In the genomic region with DNA sequence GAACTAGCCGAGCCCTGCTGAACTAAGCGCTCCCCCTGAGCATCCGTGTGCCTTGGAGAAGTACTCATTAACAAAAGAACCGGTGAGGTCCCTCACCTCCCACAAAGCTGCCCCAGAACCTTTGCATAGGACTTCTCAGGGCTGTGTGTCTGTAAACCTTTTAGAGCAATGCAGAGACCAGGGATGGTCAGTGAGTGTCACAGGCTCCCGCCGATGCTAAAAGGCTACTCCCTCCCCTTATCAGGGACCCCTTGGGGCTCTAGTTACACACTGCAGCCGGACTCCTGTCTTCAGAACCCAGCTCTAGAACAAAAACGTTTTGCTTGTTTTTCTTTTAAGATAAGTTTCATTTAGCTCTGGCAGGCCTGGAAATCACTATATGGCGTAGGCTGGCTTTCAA, we compare ENCODE assay signal across 8 mouse cellular contexts. TPM values are rescaled to one million over a fixed set of nuclear protein-coding genes. Genes with fewer than 3 reads are reported as not detected.
A peak's percentile ranks its signal among the peaks of the same experiment; 100 is the strongest.
DNase-seq lines count a peak whose midpoint lies in the region; ATAC-seq and TF ChIP-seq lines count a peak whose summit lies in the region.

No protein-coding gene starts in this region.

- peak overlapping the region; percentile 45 for H3K4me3 ChIP-seq in kidney, adult 2 months (ENCODE audit: insufficient read depth, low read depth, low read length)
- peak overlapping the region; percentile 86 for H3K4me3 ChIP-seq in embryonic facial prominence, embryonic 10.5 days
- H3K4me3 ChIP-seq in intestine, embryonic 16.5 days (ENCODE audit: low read length) = peak overlapping the region; percentile 75
- H3K4me3 ChIP-seq in midbrain, postnatal 0 days (ENCODE audit: low read depth, low read length) = peak overlapping the region; percentile 81

- peak overlapping the region; percentile 62 for H3K9ac ChIP-seq in intestine, embryonic 16.5 days (ENCODE audit: low read depth, low read length)
- H3K9ac ChIP-seq in midbrain, postnatal 0 days (replicated peaks; ENCODE audit: low read length, poor library complexity, severe bottlenecking) = no peak overlapping the region

- H3K4me2 ChIP-seq in intestine, embryonic 16.5 days (ENCODE audit: low read depth, low read length) = peak overlapping the region; percentile 55
- H3K4me2 ChIP-seq in midbrain, postnatal 0 days (ENCODE audit: low read depth, low read length, poor library complexity, severe bottlenecking) = peak overlapping the region; percentile 56

- H3K9me3 ChIP-seq in embryonic facial prominence, embryonic 10.5 days = no peaks in the 10 kb centered on the region
- H3K9me3 ChIP-seq in intestine, embryonic 16.5 days (ENCODE audit: control insufficient read depth, low read length) = no peaks in the 10 kb centered on the region
- no peaks in the 10 kb centered on the region for H3K9me3 ChIP-seq in midbrain, postnatal 0 days (ENCODE audit: low read length)

- no peak for TF ChIP-seq POLR2A in kidney, adult 2 months (IDR thresholded peaks at IDR 0.05; ENCODE audit: low read depth, low read length)

- 21% methylated on average over 9 of the region's 9 CpGs for WGBS in kidney, adult 2 months
- WGBS in embryonic facial prominence, embryonic 10.5 days = 17% methylated on average over 9 of the region's 9 CpGs
- WGBS in intestine, embryonic 16.5 days = 18% methylated on average over 9 of the region's 9 CpGs
- WGBS in midbrain, postnatal 0 days = 26% methylated on average over 9 of the region's 9 CpGs

- ATAC-seq in intestine, embryonic 16.5 days = peak; percentile 38
- no peak for ATAC-seq in midbrain, postnatal 0 days (ENCODE audit: low FRiP score)

- H3K36me3 ChIP-seq in kidney, adult 2 months (ENCODE audit: control insufficient read depth, insufficient read depth, low read length) = peaks cover 2% of the 10 kb centered on the region
- peaks cover 29% of the 10 kb centered on the region for H3K36me3 ChIP-seq in embryonic facial prominence, embryonic 10.5 days (replicated peaks)
- peaks cover 14% of the 10 kb centered on the region; the same call in 1 of the 2 replicates for H3K36me3 ChIP-seq in intestine, embryonic 16.5 days (ENCODE audit: control insufficient read depth, insufficient read depth, low read length)
- peaks cover 18% of the 10 kb centered on the region for H3K36me3 ChIP-seq in midbrain, postnatal 0 days (ENCODE audit: insufficient read depth, low read length)

- no peaks in the 10 kb centered on the region for H3K27me3 ChIP-seq in kidney, adult 2 months (replicated peaks; ENCODE audit: control insufficient read depth, insufficient read depth, low read length)
- no peaks in the 10 kb centered on the region for H3K27me3 ChIP-seq in embryonic facial prominence, embryonic 10.5 days (replicated peaks; ENCODE audit: low read depth, poor library complexity, severe bottlenecking)
- H3K27me3 ChIP-seq in intestine, embryonic 16.5 days (replicated peaks; ENCODE audit: control insufficient read depth, insufficient read depth, low read length) = no peaks in the 10 kb centered on the region
- H3K27me3 ChIP-seq in midbrain, postnatal 0 days (ENCODE audit: insufficient read depth, low read length) = no peaks in the 10 kb centered on the region

- no peak for DNase-seq in kidney, adult 2 months
- DNase-seq in kidney, postnatal 25 days = no peak
- no peak for DNase-seq in embryonic facial prominence, embryonic 10.5 days (ENCODE audit: low spot score)
- no peak for DNase-seq in midbrain, postnatal 0 days (ENCODE audit: low spot score)
- DNase-seq in right cerebral cortex, postnatal 14 days = no peak
- DNase-seq in cerebellum, postnatal 10 days = no peak
- no peak for DNase-seq in Muller cell, postnatal 12 days (ENCODE audit: inconsistent ontology term)

- H3K4me1 ChIP-seq in kidney, adult 2 months (ENCODE audit: control insufficient read depth, insufficient read depth, low read length) = peaks cover 8% of the 10 kb centered on the region; the same call in 1 of the 2 replicates
- peaks cover 31% of the 10 kb centered on the region for H3K4me1 ChIP-seq in embryonic facial prominence, embryonic 10.5 days
- peaks cover 9% of the 10 kb centered on the region for H3K4me1 ChIP-seq in intestine, embryonic 16.5 days (ENCODE audit: control insufficient read depth, insufficient read depth, low read length)
- peaks cover 5% of the 10 kb centered on the region; the same call in 1 of the 2 replicates for H3K4me1 ChIP-seq in midbrain, postnatal 0 days (ENCODE audit: insufficient read depth, low read length)

- TF ChIP-seq CTCF in kidney, adult 2 months (conservative IDR thresholded peaks at IDR 0.05; ENCODE audit: insufficient read depth, insufficient read length, low read depth, low read length) = no peak
- no peak for TF ChIP-seq CTCF in midbrain, postnatal 0 days (IDR thresholded peaks at IDR 0.05)

- peak overlapping the region; percentile 18; the same call in 1 of the 2 replicates for H3K27ac ChIP-seq in kidney, adult 2 months (ENCODE audit: insufficient read depth, low read depth, low read length)
- H3K27ac ChIP-seq in embryonic facial prominence, embryonic 10.5 days (replicated peaks) = peak overlapping the region; percentile 45
- H3K27ac ChIP-seq in intestine, embryonic 16.5 days (ENCODE audit: low read length) = no peak overlapping the region; the same call in 1 of the 2 replicates
- no peak overlapping the region for H3K27ac ChIP-seq in midbrain, postnatal 0 days (ENCODE audit: low read depth, low read length)

RNA-seq across cellular contexts. Expression of gene Ndufv1, which starts 0.5 kb away (rescaled TPM):
- polyA plus RNA-seq in kidney, adult 2 months (2012; rRNA removed) = 471 and 532 TPM in 2 replicates
- polyA plus RNA-seq in embryonic facial prominence, embryonic 10.5 days (2016; fragmentation: Nextera tagmentation; extraction: Ambion mirVana) = 211 and 217 TPM in 2 replicates
- 299 and 309 TPM in 2 replicates for polyA plus RNA-seq in intestine, embryonic 16.5 days (2015; fragmentation: Nextera tagmentation; extraction: Ambion mirVana)
- 137 and 237 TPM in 2 replicates for total RNA-seq in midbrain, postnatal 0 days (2014; rRNA removed)
- 271 and 281 TPM in 2 replicates for polyA plus RNA-seq in midbrain, postnatal 0 days (2015; fragmentation: Nextera tagmentation; extraction: Ambion mirVana)

RNA-seq across cellular contexts. Expression of gene Doc2g, which starts 10.0 kb away (rescaled TPM):
- polyA plus RNA-seq in kidney, adult 2 months (2012; rRNA removed) = 5.1 and 5.5 TPM in 2 replicates
- polyA plus RNA-seq in embryonic facial prominence, embryonic 10.5 days (2016; fragmentation: Nextera tagmentation; extraction: Ambion mirVana) = 4.7 and 5.7 TPM in 2 replicates
- polyA plus RNA-seq in intestine, embryonic 16.5 days (2015; fragmentation: Nextera tagmentation; extraction: Ambion mirVana) = 2.4 and 3.4 TPM in 2 replicates
- total RNA-seq in midbrain, postnatal 0 days (2014; rRNA removed) = 8.8 and 13.4 TPM in 2 replicates
- 5.4 and 5.5 TPM in 2 replicates for polyA plus RNA-seq in midbrain, postnatal 0 days (2015; fragmentation: Nextera tagmentation; extraction: Ambion mirVana)

RNA-seq across cellular contexts. Expression of gene Gm49405, which starts 12.6 kb away (rescaled TPM):
- 1.2 and 1.7 TPM in 2 replicates for polyA plus RNA-seq in kidney, adult 2 months (2012; rRNA removed)
- 4.5 and 4.6 TPM in 2 replicates for polyA plus RNA-seq in embryonic facial prominence, embryonic 10.5 days (2016; fragmentation: Nextera tagmentation; extraction: Ambion mirVana)
- polyA plus RNA-seq in intestine, embryonic 16.5 days (2015; fragmentation: Nextera tagmentation; extraction: Ambion mirVana) = 2.0 and 2.4 TPM in 2 replicates
- total RNA-seq in midbrain, postnatal 0 days (2014; rRNA removed) = 3.5 and 4.0 TPM in 2 replicates
- polyA plus RNA-seq in midbrain, postnatal 0 days (2015; fragmentation: Nextera tagmentation; extraction: Ambion mirVana) = 2.7 and 3.0 TPM in 2 replicates

RNA-seq across cellular contexts. Expression of gene Nudt8, which starts 12.7 kb away (rescaled TPM):
- polyA plus RNA-seq in kidney, adult 2 months (2012; rRNA removed) = 19.9 and 20.9 TPM in 2 replicates
- 30.6 and 31.6 TPM in 2 replicates for polyA plus RNA-seq in embryonic facial prominence, embryonic 10.5 days (2016; fragmentation: Nextera tagmentation; extraction: Ambion mirVana)
- 40.9 and 41.0 TPM in 2 replicates for polyA plus RNA-seq in intestine, embryonic 16.5 days (2015; fragmentation: Nextera tagmentation; extraction: Ambion mirVana)
- total RNA-seq in midbrain, postnatal 0 days (2014; rRNA removed) = 18.5 and 22.1 TPM in 2 replicates
- polyA plus RNA-seq in midbrain, postnatal 0 days (2015; fragmentation: Nextera tagmentation; extraction: Ambion mirVana) = 26.2 and 33.2 TPM in 2 replicates

RNA-seq across cellular contexts. Expression of gene Tbx10, which starts 20.5 kb away (rescaled TPM):
- polyA plus RNA-seq in kidney, adult 2 months (2012; rRNA removed) = 0.31 and 0.75 TPM in 2 replicates
- 0.21 and 1.0 TPM in 2 replicates for polyA plus RNA-seq in embryonic facial prominence, embryonic 10.5 days (2016; fragmentation: Nextera tagmentation; extraction: Ambion mirVana)
- 0.73 and 0.83 TPM in 2 replicates for polyA plus RNA-seq in intestine, embryonic 16.5 days (2015; fragmentation: Nextera tagmentation; extraction: Ambion mirVana)
- total RNA-seq in midbrain, postnatal 0 days (2014; rRNA removed) = not detected in 2 replicates
- not detected in 2 replicates for polyA plus RNA-seq in midbrain, postnatal 0 days (2015; fragmentation: Nextera tagmentation; extraction: Ambion mirVana)

Comparison
In these comparisons a context has a peak if more than half of its experiments do, and no peak if none do; other contexts are left out.
1. H3K27ac ChIP-seq: peak in kidney, adult 2 months (single experiment) and embryonic facial prominence, embryonic 10.5 days (single experiment); none in intestine, embryonic 16.5 days (single experiment) and midbrain, postnatal 0 days (single experiment).
2. Peak in every context shown above with its lines, with median percentiles within 50 percentile points of each other: H3K4me3 ChIP-seq.